Mouse (Mus musculus): ENCODE measurements around the gene Vtn.

Vtn gene

GRCm38 (mm10) chr11:78499004-78499403, at the start of gene Vtn:
Vtn (plus strand) TSS chr11:78499091.
- DNase-seq (ENCODE audit: low spot score), result no peak

GRCm38 (mm10) chr11:78450337-78450736, 48.6 kb upstream of the Vtn start:
- no peak for DNase-seq (ENCODE audit: low spot score)

GRCm38 (mm10) chr11:78453675-78454074, 45.2 kb upstream of the Vtn start:
- no peak for DNase-seq (ENCODE audit: low spot score)

GRCm38 (mm10) chr11:78454276-78454675, 44.6 kb upstream of the Vtn start:
- DNase-seq (ENCODE audit: low spot score), result no peak

GRCm38 (mm10) chr11:78455308-78455707, 43.6 kb upstream of the Vtn start:
- DNase-seq (ENCODE audit: low spot score), result no peak

GRCm38 (mm10) chr11:78458740-78459139, 40.2 kb upstream of the Vtn start:
- no peak for DNase-seq (ENCODE audit: low spot score)

- no peak for DNase-seq (ENCODE audit: low spot score)
Observed at GRCm38 (mm10) chr11:78461894-78462293, 37.0 kb upstream of the Vtn start.

- no peak for DNase-seq (ENCODE audit: low spot score)
Observed at GRCm38 (mm10) chr11:78462669-78463068, 36.2 kb upstream of the Vtn start.

- DNase-seq (ENCODE audit: low spot score), result no peak
Observed at GRCm38 (mm10) chr11:78463286-78464036, 35.4 kb upstream of the Vtn start.

- peak; percentile 13 for DNase-seq (ENCODE audit: low spot score)
Observed at GRCm38 (mm10) chr11:78465116-78465515, 33.8 kb upstream of the Vtn start.

GRCm38 (mm10) chr11:78465568-78466180, 33.2 kb upstream of the Vtn start, which contains the start of gene Slc46a1:
Slc46a1 (plus strand) TSS chr11:78465697.
- peak; percentile 41 for DNase-seq (ENCODE audit: low spot score)

- DNase-seq (ENCODE audit: low spot score), result no peak
Observed at GRCm38 (mm10) chr11:78466242-78466912, 32.5 kb upstream of the Vtn start.

- DNase-seq (ENCODE audit: low spot score), result no peak
Observed at GRCm38 (mm10) chr11:78467515-78467914, 31.4 kb upstream of the Vtn start.

GRCm38 (mm10) chr11:78467932-78468331, 31.0 kb upstream of the Vtn start:
- no peak for DNase-seq (ENCODE audit: low spot score)

GRCm38 (mm10) chr11:78471326-78472103, 27.4 kb upstream of the Vtn start:
- DNase-seq (ENCODE audit: low spot score), result no peak

GRCm38 (mm10) chr11:78475289-78475688, 23.6 kb upstream of the Vtn start:
- no peak for DNase-seq (ENCODE audit: low spot score)

GRCm38 (mm10) chr11:78483639-78484038, 15.3 kb upstream of the Vtn start:
- no peak for DNase-seq (ENCODE audit: low spot score)

GRCm38 (mm10) chr11:78488168-78488567, 10.7 kb upstream of the Vtn start:
- DNase-seq (ENCODE audit: low spot score), result peak; percentile 74

- DNase-seq (ENCODE audit: low spot score), result no peak
Observed at GRCm38 (mm10) chr11:78490781-78491241, 8.1 kb upstream of the Vtn start.

- DNase-seq (ENCODE audit: low spot score), result no peak
Observed at GRCm38 (mm10) chr11:78495904-78496303, 3.0 kb upstream of the Vtn start.

GRCm38 (mm10) chr11:78497071-78497541, 1.8 kb upstream of the Vtn start:
- no peak for DNase-seq (ENCODE audit: low spot score)

Measured in layer of hippocampus, adult 9-10 months (tissue).